Mouse (Mus musculus) cerebral cortex, adult 2 months (tissue): ENCODE measurements around the gene Cchcr1.

Source experiments
- WGBS: fragments of 180-500 bp; shearing (Covaris S2); methylation state at CpG from one replicate; pipeline ENCODE4 v1.1.7; 2018; 5-methylcytosine and 5-hydroxymethylcytosine counted together

The Cchcr1 gene

DNA sequence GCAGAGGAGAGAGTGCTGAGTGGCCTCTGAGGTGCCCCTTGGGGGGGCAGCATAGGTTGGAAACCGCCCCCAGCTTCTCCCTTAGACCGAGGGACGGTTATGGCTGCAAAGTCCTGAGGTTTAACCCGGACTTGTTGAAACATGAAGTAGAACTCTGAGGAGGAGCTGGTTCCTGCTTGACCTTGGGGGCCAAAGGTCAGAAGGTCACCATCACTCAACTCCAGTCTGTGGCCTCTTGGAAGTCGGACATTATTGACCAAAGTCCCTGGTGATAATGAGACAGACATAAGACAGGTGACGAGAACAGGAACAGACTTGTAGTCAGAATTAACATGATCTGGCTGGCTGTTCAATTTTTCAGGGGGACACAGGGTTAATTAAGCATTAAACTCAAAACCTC is 2.1 kb upstream of the Cchcr1 start:
- WGBS: 79% methylated on average over 6 of the region's 6 CpGs

DNA sequence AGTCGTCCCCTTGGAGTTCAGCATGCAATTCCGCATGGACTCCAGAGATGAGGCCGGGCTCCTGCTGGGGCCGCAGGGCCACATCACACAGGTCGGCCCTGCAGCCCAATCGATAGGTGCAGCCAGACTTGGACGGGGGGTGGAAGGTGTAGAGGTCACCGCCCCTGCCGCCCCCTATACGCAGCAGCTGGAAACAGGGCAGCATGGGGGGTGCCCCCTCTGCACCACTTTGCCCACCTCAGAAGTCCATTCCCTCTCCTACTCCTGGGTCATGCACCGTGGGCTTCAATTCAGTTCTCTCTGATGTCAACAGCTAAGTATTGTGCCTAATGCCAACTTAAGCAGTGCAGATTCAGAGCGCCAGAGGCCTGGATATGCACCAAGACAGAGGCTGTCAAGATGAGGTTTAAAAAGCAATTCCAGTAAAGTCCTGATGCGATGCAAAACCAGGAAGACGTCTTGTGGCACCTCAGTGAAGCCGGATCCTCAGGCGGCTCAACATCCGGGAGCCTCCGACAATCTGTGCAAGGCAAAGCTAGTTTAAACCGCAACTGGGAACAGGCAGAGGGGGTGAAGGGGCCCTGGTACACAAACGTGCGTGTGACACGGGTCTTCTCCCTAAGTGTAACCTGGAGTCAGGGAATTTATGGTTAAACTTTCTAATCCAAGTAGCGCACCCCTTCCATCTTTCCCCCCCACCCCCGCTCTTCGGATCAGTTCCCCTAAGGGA is 824 bp upstream of the Cchcr1 start:
- 7% methylated on average over 25 of the region's 25 CpGs for WGBS

DNA sequence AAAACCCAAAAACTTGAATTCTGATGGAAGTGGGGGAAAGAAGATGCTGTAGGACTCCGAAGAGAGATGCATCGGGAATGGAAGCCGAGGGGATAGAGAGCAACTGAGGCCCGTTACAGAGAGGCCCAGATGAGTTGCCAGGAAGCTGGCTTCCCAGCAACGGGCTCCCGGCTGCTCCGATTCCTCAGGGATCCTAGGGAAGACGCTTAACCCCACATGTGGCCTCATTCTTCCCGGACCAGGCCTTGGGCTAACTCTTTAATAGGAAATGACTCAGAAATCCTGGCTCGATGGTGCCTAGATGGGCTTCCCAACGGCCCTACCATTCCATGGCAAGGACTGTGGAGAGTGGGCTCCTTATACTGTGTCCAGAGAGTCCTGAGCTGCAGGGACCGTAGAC is 626 bp downstream of the Cchcr1 start:
- 10% methylated on average over 12 of the region's 12 CpGs for WGBS

DNA sequence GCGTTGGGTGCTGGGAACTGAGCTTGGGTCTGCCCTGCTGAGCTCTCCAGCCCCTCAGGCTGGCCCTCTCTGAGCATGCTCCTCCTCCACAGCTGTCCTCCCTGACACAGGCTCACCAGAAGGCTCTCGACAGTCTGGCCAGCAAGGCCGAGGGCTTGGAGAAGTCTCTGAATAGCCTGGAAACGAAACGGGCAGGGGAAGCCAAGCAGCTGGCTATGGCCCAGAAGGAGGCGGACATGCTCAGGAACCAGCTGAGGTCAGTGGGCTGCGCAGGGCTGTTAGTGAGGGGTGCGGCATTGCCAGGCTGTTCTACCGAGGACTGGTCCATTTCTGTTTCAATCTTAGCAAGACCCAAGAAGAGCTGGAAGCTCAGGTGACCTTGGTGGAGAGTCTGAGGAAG is 7.5 kb downstream of the Cchcr1 start:
- 76% methylated on average over 9 of the region's 9 CpGs for WGBS

DNA sequence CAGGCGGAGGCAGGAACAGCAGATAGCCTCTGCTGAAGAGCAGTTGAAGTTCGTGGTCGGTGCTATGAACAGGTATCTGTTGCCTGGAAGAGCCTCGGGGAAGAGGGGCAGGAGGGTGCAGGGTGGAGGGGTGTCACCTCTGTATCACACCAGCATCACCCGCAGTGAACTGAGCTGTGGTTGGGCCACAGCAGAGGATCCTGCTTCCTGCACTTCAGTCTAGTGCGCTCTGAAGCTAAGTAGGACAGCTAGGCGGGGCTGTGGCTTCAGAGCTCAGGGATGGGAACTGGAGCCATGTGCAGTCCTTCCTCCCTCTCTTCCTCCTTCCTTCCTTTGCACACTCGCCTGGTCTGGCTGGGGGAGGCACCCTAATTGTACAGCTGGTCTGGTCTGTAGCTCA is 9.7 kb downstream of the Cchcr1 start:
- 76% methylated on average over 8 of the region's 8 CpGs for WGBS

DNA sequence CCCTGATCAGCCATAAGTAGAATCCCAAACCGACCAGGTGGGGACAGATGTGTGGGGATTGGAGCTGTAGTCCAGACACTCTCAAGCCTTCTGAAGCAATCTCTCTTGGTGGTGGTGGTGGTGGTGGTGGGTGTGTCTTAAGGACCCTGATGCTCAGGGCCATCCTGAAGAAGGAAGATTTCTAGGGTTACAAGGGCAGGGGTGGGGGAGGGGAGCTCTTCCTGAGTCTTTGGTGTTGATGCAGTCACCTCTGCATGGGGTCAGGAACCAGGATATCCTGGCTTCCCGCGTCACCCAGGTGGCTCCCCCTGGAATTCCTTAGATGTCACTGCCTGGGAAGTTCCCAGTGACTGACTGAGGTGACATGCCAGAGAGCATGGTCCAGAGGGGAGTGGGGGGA is 15.5 kb downstream of the Cchcr1 start:
- 35% methylated on average over 3 of the region's 3 CpGs for WGBS

DNA sequence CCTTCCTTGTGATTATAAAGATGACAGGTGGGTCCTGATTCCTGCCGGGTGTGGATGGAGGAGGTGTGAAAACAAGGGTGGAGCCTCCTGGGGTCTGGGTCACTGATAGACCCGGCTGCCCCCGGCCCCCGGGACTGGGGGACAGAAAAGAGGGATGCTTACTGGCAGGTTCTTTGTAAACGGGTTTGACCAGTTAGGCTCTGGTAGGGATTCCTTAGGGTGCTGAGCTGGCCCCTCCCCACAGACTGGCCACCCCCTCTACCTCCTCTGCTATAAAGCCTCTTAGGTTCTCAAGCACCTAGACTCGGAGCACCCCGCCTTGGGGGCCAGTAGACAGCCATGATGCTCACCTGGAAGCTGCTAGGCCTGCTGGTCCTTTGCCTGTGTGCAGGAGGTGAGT is 16.0 kb downstream of the Cchcr1 start, which contains the start of gene Psors1c2:
Gene Psors1c2 (plus strand): TSS at position 301 of the 400 bp plus-strand sequence.
- WGBS: 73% methylated on average over 7 of the region's 7 CpGs

DNA sequence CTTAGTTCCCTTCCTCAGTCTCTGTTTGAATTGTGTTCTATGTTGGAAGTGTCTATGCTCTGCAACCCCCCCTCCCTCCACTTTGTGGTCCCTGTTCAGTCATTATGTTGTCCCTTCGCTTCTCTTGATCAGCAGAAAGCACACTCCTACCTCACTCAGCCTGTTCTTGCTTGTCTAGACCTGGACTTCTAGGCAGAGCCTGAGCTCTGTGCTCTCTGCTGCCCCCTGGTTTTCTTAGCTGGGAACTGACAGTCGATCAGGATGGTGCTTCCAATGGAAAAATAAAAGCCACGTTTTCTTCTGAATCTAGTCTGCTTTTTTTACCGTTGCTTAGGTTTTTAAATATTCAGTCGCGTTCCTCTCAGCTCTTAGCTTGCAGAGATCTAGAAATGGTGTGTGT is 17.4 kb downstream of the Cchcr1 start:
- WGBS: 4% methylated on average over 6 of the region's 6 CpGs

DNA sequence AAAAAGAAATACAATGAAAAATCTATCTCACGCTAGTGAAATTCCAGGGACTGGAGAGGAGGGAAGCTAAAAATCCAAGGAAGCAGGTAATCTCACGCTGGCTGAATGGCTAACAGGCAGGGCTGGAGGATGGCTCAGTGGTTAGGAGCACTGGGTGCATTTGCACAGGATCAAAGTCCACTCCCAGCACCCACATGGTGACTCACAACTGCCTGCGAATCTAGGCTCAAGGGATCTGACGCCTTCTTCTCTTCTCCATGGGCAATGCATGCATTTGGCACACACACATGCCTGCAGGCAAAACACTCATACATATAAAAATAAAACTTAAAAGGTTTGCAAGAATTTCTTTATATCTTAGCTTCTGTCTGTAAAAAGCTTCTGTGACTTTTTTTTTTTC is 20.5 kb downstream of the Cchcr1 start:
- 56% methylated on average over 4 of the region's 4 CpGs for WGBS

DNA sequence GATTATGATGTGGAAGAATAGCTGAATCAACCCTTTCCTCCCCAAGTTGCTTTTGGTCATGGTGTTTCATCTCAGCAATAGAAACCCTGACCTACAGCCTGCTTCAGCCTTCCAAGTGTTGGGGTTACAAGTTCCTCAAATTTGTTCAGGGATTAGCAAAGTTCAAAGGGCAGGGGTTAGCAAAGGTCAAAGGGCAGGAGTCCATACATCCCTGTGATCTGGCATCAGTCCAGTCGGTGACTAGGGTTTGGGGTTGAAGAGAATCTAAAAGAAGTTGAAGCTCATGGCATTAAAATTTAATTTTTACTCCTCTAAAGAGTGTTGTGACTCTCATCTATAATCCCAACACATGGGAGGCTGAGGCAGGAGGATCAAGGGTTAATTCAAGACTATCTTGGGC is 21.6 kb downstream of the Cchcr1 start:
- WGBS: 89% methylated on average over 1 of the region's 1 CpGs

DNA sequence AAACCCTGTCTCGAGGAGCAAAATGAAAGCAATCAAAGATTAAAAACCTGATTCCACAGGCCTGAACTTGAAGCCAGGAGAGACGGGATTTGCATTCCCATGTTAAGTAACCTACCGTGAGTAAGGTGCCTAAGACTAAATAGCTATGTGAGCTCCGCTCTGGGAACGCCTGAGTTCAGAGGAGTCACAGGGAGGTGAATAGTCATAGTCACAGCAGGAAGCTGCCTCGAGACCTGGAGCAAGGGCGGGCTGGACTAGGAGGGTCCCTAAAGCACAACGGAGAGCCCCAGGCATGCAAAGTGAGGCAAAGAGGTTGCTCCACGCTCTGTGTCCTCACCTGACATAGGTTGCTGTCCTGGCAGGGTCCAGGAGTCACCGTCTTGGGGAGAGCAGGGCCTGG is 22.6 kb downstream of the Cchcr1 start:
- WGBS: 74% methylated on average over 10 of the region's 10 CpGs

DNA sequence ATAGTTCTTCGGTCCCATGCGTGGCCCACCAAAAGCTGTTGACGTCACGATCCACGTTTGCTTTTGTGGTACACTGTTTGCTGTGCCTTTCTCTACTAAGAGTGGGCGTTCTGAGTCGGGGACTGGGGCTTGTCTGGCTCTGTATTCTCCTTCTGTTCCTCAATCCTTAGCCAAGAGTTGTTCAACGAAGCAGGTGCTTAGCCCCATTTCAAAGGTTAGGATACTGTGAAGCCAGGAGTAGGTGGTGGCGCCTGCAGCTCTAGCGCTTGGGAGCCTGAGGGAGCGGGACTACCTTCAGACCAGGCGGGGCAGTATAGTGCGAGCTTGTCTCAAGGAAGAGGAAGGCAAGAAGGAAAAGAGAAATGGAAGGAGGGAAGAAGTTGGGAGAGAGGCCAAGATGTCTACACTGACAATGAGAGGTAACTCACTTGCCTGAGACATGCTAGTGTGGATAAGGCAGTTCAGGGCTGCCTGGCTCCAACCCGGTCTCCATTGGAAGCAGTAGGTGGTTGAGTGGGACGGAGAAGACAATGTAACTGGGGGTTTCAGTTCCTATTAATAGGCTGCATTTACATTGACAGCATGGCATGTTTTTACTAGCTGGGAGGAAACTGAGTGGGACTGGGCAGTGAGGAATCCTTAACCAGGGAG is 26.0 kb downstream of the Cchcr1 start:
- 55% methylated on average over 15 of the region's 15 CpGs for WGBS

DNA sequence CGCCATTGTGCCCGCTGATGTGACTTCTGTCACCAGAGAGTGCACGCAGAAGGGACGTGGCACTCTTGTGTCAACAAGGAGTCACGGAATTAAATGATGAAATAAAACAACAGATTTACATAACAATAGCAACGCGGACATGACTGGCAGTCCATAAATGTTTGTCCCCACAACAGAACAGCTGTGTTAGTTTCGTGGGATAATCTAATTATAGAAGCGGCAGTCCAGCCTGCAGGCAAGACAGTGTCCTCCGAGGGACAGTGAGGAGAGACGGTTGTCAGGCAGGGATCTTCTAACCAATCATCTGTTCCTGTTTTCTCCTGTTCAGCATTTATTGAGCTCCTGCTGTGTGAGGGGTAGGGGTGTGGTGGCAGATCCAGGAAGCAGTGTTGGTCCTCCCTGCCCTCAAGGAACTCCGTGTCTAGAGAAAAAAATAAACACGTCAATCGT is 26.5 kb downstream of the Cchcr1 start:
- 29% methylated on average over 14 of the region's 14 CpGs for WGBS

DNA sequence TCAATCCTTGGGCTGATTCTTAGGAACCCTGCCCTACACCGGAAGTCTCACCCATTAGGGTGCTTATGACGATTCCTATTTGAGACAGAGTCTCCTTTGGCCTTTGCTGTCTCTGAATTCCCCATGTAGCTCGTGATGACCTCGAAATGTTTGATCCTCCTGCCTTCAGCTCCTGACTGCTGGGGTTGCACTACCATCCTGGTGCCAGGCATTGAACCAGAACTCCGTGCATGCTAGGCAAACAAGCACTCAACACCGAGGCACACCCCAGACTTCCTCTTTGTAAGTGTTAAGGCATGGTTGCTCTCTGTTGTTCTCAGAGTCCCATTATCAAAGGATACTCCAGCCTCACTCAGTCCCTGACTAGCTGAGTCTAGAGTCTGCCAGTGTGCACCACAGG is 27.1 kb downstream of the Cchcr1 start:
- 66% methylated on average over 6 of the region's 6 CpGs for WGBS

DNA sequence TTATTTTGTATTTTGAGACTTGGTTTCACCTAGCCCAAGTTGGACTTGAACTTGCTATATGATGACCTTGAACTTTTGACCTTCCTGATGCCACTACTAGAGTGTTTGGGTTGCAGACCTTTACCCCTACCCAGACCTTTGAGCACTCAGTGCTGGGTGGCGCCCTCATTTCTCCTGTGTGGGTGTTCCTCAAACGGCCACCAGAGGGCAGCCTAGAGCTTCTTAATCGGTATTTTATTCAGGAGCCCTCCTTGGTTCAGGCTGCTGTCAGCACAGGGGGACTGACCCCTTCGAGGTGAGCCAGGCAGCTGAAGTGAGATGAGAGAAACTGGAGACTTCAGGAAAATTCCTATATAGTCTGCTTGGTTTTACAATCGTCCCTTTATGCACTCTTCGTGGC is 27.8 kb downstream of the Cchcr1 start:
- WGBS: 30% methylated on average over 6 of the region's 6 CpGs

DNA sequence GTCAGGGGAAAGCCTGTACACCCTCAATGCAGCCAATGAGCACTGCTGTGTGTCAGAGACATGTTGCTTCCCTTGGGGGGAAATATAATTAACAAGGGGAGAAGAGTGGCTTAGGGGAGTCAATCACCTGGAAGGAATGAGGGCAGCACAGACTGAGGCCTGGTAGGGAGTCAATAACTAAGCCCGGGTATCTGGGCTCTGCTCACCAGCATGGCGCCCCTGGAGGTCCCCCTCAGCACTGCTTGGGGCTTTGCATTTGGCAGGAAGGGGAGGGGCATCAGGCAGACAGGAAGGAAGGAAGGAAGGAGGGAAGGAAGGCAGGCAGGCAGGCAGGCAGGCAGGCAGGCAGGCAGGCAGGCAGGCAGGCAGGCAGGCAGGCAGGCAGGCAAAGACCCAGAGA is 30.6 kb downstream of the Cchcr1 start:
- WGBS: 66% methylated on average over 2 of the region's 2 CpGs

DNA sequence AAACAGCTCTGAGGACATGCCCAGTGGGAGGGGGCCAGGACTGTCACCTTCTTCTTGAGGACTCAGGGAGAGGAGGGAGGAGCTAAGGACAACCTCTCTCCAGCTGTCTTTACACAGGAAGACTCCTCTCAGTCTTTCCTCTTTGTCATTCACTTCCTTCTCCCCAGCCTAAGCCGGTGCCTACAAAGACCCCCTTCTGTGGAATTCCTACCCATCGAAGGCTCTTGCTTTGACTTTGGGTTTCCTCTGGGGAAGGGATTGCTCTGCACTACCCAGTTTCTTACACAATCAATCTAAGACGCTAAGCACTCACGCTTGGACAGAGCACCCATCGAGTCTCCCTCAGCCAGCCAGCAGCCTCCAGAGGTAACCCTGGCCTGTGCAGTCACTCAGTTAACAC is 31.7 kb downstream of the Cchcr1 start:
- 48% methylated on average over 5 of the region's 5 CpGs for WGBS

DNA sequence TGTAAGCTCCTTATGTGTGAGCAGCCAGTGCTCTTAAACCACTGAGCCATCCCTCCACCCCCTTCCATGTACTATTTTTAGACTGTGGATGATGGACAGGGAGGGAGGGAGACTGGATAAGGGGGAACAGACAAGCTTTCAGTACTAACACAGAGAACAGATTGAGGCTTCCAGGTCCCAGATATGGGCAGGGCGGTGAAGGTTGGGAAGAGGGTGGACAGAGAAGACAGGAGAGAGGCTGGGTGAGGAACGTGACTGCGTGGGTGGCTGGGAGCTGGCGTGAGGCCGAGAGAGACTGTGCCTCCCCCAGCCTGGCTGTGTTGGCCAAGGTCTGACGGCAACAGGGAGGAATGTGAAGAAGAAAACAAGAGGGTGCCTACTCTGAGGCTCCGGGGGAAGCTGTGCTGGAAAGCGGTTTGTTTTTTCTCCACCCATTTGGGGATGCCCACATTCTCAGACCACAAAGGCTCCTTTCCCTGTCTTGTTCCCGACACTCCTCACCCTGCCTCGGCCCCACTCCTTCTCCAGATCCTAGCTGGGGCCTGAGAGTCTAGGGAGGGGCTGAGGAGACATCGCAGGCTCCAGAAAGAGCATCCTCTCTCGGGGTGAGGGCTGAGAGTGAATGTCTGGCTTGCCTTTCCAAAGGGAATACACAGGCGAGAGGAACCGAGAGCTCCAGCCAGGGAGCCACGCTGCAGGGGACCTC is 32.7 kb downstream of the Cchcr1 start:
- 21% methylated on average over 15 of the region's 15 CpGs for WGBS

DNA sequence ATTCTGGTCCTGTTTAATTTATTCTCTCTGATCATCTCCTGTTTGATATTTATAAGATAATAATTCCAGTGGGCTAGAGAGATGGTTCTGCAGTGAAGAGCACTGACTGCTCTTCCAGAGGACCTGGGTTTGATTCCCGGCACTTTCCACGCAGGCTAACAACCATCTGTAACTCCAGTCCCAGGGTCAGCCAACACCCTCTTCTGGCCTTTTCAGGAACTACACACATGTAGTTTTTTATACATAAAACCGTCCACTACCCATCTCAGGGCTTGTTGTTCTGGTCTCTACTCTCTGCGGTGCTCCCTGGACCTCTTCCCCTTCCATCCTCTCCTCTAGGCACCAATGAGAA is 33.2 kb downstream of the Cchcr1 start:
- 89% methylated on average over 4 of the region's 4 CpGs for WGBS

DNA sequence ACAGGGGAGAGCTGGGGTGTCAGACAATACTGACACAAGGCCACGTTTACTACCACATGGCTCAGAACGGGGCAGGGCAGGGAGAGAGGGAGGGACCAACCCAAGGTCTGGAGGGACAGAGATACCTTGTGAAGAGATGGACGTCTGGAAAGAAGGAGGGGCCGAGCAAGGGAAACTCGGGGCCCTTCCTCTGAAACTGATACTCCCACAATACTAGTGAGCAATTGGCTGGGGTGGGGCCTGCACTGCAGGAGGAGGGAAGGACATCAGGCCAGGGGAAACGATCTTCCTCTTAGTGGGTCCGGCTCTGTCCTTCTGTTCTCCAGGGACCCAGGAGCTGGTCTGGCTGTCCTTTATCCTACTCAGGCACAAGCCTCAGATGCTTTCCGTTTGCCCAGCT is 34.0 kb downstream of the Cchcr1 start:
- WGBS: 80% methylated on average over 8 of the region's 8 CpGs

DNA sequence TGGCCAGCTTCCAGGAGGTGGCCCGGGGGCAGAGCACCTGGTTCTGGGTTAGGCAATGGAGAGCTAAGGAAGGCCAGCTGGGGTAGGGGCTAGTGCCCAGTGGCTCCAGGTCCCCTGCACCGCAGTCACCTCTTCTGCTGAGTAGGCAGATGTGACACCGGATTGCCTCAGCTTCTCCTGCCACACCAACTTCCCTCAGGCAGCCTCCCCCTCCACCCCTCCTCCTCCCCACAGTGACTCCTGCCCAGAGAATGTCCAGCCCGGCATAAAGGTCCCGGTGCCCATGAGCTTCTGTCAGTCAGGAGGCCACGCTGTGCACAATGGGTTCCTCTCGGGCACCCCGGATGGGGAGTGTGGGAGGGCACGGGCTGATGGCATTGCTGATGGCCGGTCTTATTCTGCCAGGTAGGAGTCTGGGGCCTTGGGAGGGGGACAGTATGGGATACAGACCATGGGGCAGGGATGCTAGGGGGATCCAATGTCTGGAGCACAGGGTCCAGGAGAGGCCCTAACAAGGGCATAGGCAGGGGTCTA is 35.0 kb downstream of the Cchcr1 start, which contains the start of gene Cdsn:
Gene Cdsn (plus strand): TSS at position 248 of the 534 bp plus-strand sequence.
- WGBS: 73% methylated on average over 10 of the region's 10 CpGs

DNA sequence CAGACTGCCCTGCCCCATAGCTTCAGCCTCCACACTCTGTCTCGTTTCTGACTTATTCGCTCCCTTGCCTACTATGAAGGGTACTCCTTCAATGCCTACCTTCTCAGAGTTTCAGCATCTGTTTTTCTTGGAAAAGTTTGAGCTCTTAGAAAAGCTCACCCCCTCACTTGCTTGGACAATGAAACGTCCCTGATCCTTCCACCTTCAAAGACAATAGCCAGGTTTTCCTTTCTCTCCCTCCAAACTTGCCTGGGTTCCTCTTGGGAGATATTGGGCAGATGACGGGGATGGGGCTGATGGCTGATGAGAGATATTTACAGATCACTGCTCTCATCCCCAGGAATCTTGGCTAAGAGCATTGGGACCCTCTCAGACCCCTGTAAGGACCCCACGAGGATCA is 37.4 kb downstream of the Cchcr1 start:
- WGBS: 90% methylated on average over 5 of the region's 5 CpGs
